Mouse (Mus musculus): Measurements from ENCODE around the gene Alcam. TPM values are rescaled to one million over a fixed set of nuclear protein-coding genes. Genes with fewer than 3 reads are reported as not detected.
A peak's percentile ranks its signal among the peaks of the same experiment; 100 is the strongest.

Alcam gene
- polyA plus RNA-seq, 1 experiment from 2014 or later: 16.8 TPM

DNA sequence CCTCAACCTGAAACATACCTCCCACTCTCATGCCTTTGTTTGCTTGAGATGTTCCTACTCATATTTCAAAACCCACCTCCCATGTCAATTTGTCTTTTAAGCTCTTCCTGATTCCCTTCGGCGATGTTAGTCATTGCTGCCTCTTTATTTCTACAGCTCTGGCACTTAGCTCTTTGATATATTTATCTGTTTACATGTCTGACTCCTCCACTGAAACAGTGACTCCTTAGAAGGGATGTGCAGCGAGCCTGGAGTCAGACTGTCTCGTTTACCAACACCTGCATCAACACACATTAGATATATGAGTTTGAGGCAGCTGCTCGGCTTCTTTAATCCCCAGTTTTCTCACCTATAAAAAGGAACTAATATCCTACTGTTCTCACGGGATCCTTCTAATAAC, 12.9 kb upstream of the Alcam start:
- ATAC-seq: no peak
- Histone ChIP-seq H3K4me2 (ENCODE audit: low read depth, low read length) (no peak overlapping the region), H3K4me3 (ENCODE audit: low read length) (no peak overlapping the region), H3K9ac (ENCODE audit: low read depth, low read length) (no peak overlapping the region), H3K4me1 (ENCODE audit: control insufficient read depth, insufficient read depth, low read length) (no peaks in the 10 kb centered on the region), H3K9me3 (ENCODE audit: control insufficient read depth, low read length) (no peaks in the 10 kb centered on the region), H3K36me3 (ENCODE audit: control insufficient read depth, insufficient read depth, low read length) (no peaks in the 10 kb centered on the region), H3K27ac (ENCODE audit: low read length) (no peak overlapping the region), H3K27me3 (replicated peaks; ENCODE audit: control insufficient read depth, insufficient read depth, low read length) (no peaks in the 10 kb centered on the region)
- 62% methylated on average over 6 of the region's 6 CpGs for WGBS

DNA sequence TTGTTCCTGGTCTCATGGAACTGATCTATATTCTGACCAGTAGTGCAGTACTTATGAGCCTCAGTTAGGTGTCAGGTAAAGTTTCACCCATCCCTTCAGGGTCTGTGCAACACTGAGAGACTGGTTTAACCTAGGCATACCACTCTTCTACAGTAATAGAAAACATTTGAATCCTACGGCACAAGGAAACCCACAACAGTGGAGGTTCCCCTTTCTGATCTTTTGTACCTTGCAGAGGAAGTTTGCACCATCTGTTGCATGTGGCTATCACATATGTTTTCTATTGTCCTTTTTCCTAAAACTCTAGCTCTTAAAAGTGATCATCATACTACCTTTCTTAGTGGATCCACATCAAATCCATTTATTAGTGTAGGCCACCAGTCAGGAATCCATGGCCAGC, 10.7 kb upstream of the Alcam start:
- Histone ChIP-seq H3K4me2 (ENCODE audit: low read depth, low read length) (no peak overlapping the region), H3K9ac (ENCODE audit: low read depth, low read length) (no peak overlapping the region), H3K27ac (ENCODE audit: low read length) (no peak overlapping the region), H3K36me3 (ENCODE audit: control insufficient read depth, insufficient read depth, low read length) (no peaks in the 10 kb centered on the region), H3K4me3 (ENCODE audit: low read length) (no peak overlapping the region), H3K27me3 (replicated peaks; ENCODE audit: control insufficient read depth, insufficient read depth, low read length) (no peaks in the 10 kb centered on the region), H3K4me1 (ENCODE audit: control insufficient read depth, insufficient read depth, low read length) (no peaks in the 10 kb centered on the region), H3K9me3 (ENCODE audit: control insufficient read depth, low read length) (no peaks in the 10 kb centered on the region)
- 88% methylated on average over 1 of the region's 1 CpGs for WGBS
- no peak for ATAC-seq

GRCm38 (mm10) chr16:52452862-52453715, 785 bp downstream of the Alcam start:
- Histone ChIP-seq H3K9ac (ENCODE audit: low read depth, low read length) (peak overlapping the region; percentile 72), H3K27ac (ENCODE audit: low read length) (peak overlapping the region; percentile 74), H3K9me3 (ENCODE audit: control insufficient read depth, low read length) (no peaks in the 10 kb centered on the region), H3K27me3 (replicated peaks; ENCODE audit: control insufficient read depth, insufficient read depth, low read length) (no peaks in the 10 kb centered on the region), H3K36me3 (ENCODE audit: control insufficient read depth, insufficient read depth, low read length) (no peaks in the 10 kb centered on the region), H3K4me3 (ENCODE audit: low read length) (peak overlapping the region; percentile 75), H3K4me2 (ENCODE audit: low read depth, low read length) (peak overlapping the region; percentile 90), H3K4me1 (ENCODE audit: control insufficient read depth, insufficient read depth, low read length) (peaks cover 10% of the 10 kb centered on the region)
- WGBS: under 1% methylated on average over 48 of the region's 55 CpGs
- ATAC-seq: peak; percentile 96

GRCm38 (mm10) chr16:52452477-52452831, 1.4 kb downstream of the Alcam start:
- peak overlapping the region; percentile 75 for H3K4me3 ChIP-seq (ENCODE audit: low read length)
- 0% methylated on average over 26 of the region's 26 CpGs for WGBS
- peaks cover 10% of the 10 kb centered on the region for H3K4me1 ChIP-seq (ENCODE audit: control insufficient read depth, insufficient read depth, low read length)
- H3K9me3 ChIP-seq (ENCODE audit: control insufficient read depth, low read length): no peaks in the 10 kb centered on the region
- H3K4me2 ChIP-seq (ENCODE audit: low read depth, low read length): peak overlapping the region; percentile 90
- peak overlapping the region; percentile 72 for H3K9ac ChIP-seq (ENCODE audit: low read depth, low read length)
- peak overlapping the region; percentile 74 for H3K27ac ChIP-seq (ENCODE audit: low read length)
- ATAC-seq: peak; percentile 20
- no peaks in the 10 kb centered on the region for H3K36me3 ChIP-seq (ENCODE audit: control insufficient read depth, insufficient read depth, low read length)
- no peaks in the 10 kb centered on the region for H3K27me3 ChIP-seq (replicated peaks; ENCODE audit: control insufficient read depth, insufficient read depth, low read length)

DNA sequence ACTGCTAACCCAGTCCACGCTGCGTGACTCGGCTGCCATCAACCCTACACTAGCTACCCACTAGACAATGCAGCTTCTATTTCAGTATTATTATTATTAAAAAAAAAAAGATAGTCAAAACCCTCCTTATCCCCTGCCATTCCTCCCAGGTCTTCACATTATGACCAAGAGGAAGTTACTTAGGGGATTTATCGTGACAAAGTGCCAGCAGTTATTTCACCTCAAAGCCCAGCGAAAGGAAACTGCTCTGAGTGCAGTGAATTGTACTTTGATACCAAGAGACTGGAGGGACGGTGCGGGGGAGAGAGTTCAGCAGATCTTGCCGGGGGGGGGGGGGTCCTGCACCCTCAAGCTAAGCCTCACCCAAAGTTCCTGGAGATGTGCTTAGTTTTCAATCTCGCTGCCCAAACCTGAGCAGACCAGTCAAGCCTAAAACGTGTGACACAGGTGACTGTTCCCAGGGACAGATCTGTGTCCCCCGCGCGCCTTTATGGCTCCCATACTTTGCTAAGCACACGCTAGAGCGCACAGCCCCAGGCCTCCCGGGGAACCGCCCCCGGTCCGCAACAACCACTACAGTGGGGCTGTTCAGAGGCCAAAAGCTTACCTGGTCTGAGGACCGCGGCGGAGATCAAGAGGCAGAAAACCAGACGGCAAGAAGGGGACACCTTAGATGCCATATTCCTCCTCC, 1.9 kb downstream of the Alcam start:
- Histone ChIP-seq H3K4me1 (ENCODE audit: control insufficient read depth, insufficient read depth, low read length) (peaks cover 10% of the 10 kb centered on the region), H3K27ac (ENCODE audit: low read length) (peak overlapping the region; percentile 59; the same call in 1 of the 2 replicates), H3K9ac (ENCODE audit: low read depth, low read length) (peak overlapping the region; percentile 72), H3K36me3 (ENCODE audit: control insufficient read depth, insufficient read depth, low read length) (no peaks in the 10 kb centered on the region), H3K27me3 (replicated peaks; ENCODE audit: control insufficient read depth, insufficient read depth, low read length) (no peaks in the 10 kb centered on the region), H3K9me3 (ENCODE audit: control insufficient read depth, low read length) (no peaks in the 10 kb centered on the region), H3K4me2 (ENCODE audit: low read depth, low read length) (peak overlapping the region; percentile 90), H3K4me3 (ENCODE audit: low read length) (peak overlapping the region; percentile 75)
- 1% methylated on average over 23 of the region's 23 CpGs for WGBS
- ATAC-seq: peak; percentile 39

DNA sequence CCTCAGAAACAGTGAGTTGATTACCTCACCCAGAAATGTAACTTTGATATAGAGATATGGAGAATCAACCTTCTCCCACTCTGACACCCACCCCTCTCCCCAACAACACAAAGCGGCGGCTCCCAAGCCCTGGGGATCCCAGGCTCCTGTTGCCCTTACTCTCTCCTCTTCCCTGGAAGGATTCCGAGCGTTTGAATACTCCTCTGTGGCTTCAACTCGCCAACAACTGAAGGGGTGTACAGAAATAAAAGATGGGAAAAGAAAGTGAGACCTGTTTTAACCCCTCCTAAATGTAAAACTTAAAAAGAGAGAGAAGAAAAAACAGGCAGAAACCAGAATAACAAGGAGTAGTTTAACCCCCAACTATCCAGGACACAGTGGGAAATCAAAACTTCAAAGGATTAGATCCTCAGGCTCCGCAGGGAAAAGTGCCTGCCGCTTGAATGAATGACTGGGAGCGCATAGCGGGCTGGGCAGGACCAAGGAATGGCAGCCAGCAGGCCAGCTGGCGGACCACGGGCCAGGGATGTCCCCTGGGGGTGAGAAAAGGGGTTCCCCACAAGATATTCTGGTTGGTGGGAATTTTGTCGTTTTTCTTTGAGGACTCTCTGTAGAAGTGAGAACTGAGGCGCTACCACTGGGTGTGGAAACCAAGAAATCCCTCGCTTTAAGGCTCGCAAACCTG, 2.6 kb downstream of the Alcam start:
- Histone ChIP-seq H3K36me3 (ENCODE audit: control insufficient read depth, insufficient read depth, low read length) (no peaks in the 10 kb centered on the region), H3K4me2 (ENCODE audit: low read depth, low read length) (peak overlapping the region; percentile 90), H3K9ac (ENCODE audit: low read depth, low read length) (peak overlapping the region; percentile 72), H3K4me3 (ENCODE audit: low read length) (peak overlapping the region; percentile 75), H3K9me3 (ENCODE audit: control insufficient read depth, low read length) (no peaks in the 10 kb centered on the region), H3K27ac (ENCODE audit: low read length) (no peak overlapping the region), H3K27me3 (replicated peaks; ENCODE audit: control insufficient read depth, insufficient read depth, low read length) (no peaks in the 10 kb centered on the region), H3K4me1 (ENCODE audit: control insufficient read depth, insufficient read depth, low read length) (peaks cover 10% of the 10 kb centered on the region)
- 1% methylated on average over 15 of the region's 15 CpGs for WGBS
- no peak for ATAC-seq

- peak overlapping the region; percentile 90 for H3K4me2 ChIP-seq (ENCODE audit: low read depth, low read length)
- no peak for ATAC-seq
- peak overlapping the region; percentile 13 for H3K27ac ChIP-seq (ENCODE audit: low read length)
- no peaks in the 10 kb centered on the region for H3K36me3 ChIP-seq (ENCODE audit: control insufficient read depth, insufficient read depth, low read length)
- no peaks in the 10 kb centered on the region for H3K9me3 ChIP-seq (ENCODE audit: control insufficient read depth, low read length)
- H3K4me1 ChIP-seq (ENCODE audit: control insufficient read depth, insufficient read depth, low read length): peaks cover 10% of the 10 kb centered on the region
- peak overlapping the region; percentile 75 for H3K4me3 ChIP-seq (ENCODE audit: low read length)
- under 1% methylated on average over 28 of the region's 28 CpGs for WGBS
- H3K9ac ChIP-seq (ENCODE audit: low read depth, low read length): peak overlapping the region; percentile 72
- no peaks in the 10 kb centered on the region for H3K27me3 ChIP-seq (replicated peaks; ENCODE audit: control insufficient read depth, insufficient read depth, low read length)
Measured at GRCm38 (mm10) chr16:52450245-52451100, 3.4 kb downstream of the Alcam start.

DNA sequence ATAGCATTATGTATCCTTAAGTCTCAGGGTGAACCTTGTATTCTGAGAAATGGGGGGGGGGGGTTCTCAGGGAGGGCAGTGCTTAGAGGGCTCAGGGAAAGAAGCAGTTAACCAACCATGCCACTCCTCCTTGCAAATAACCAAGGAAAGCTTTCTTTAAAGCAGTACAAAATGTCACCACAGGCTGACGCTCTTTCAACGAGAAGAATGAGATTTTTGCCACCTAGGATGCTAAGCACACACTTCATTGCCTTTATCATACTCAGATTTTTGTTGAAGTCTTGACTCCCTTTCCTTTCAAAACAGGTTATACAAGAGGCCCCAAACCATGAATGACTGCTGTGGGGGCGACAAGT, 4.0 kb downstream of the Alcam start:
- Histone ChIP-seq H3K4me2 (ENCODE audit: low read depth, low read length) (peak overlapping the region; percentile 90), H3K4me1 (ENCODE audit: control insufficient read depth, insufficient read depth, low read length) (peaks cover 10% of the 10 kb centered on the region), H3K36me3 (ENCODE audit: control insufficient read depth, insufficient read depth, low read length) (no peaks in the 10 kb centered on the region), H3K27me3 (replicated peaks; ENCODE audit: control insufficient read depth, insufficient read depth, low read length) (no peaks in the 10 kb centered on the region), H3K27ac (ENCODE audit: low read length) (peak overlapping the region; percentile 13; the same call in 1 of the 2 replicates), H3K9ac (ENCODE audit: low read depth, low read length) (peak overlapping the region; percentile 72; the same call in 1 of the 2 replicates), H3K9me3 (ENCODE audit: control insufficient read depth, low read length) (no peaks in the 10 kb centered on the region), H3K4me3 (ENCODE audit: low read length) (peak overlapping the region; percentile 75)
- WGBS: 8% methylated on average over 3 of the region's 3 CpGs
- ATAC-seq: no peak

All from intestine, embryonic 16.5 days (tissue).